Mouse (Mus musculus) embryonic facial prominence, embryonic 11.5 days (tissue): ENCODE results near the gene Klhl13. TPM values are rescaled to one million over a fixed set of nuclear protein-coding genes. Genes with fewer than 3 reads are reported as not detected.
A peak's percentile ranks its signal among the peaks of the same experiment; 100 is the strongest.

ENCODE experiments used
- ATAC-seq: fragments of 200-750 bp; cut with Nextera tagmentation; replicated peaks from 2 replicates; pipeline ENCODE4 v1.8.0; 2017; ENCODE audit warnings: low read depth; ENCODE audit not compliant: insufficient number of reproducible peaks, low FRiP score, low TSS enrichment
- DNase-seq: peaks from one replicate; pipeline ENCODE4 v3.0.0-alpha.2; 2015; ENCODE audit warnings: low spot score
- H3K27ac ChIP-seq: fragments of 300-500 bp; sonication (generic); replicated peaks from 2 replicates; pipeline ENCODE4 v1.5.1; 2014; ENCODE audit warnings: mild to moderate bottlenecking, low read depth, low read length, control low read depth
- H3K27me3 ChIP-seq: fragments of 300-500 bp; sonication (generic); 2 replicates; pipeline ENCODE4 v1.6.1; 2014; ENCODE audit warnings: mild to moderate bottlenecking, low read length, moderate library complexity, mixed read lengths; ENCODE audit not compliant: control insufficient read depth, insufficient read depth
- H3K36me3 ChIP-seq: fragments of 300-500 bp; sonication (generic); replicated peaks from 2 replicates; pipeline ENCODE4 v1.6.1; 2014; ENCODE audit warnings: low read depth, mild to moderate bottlenecking, low read length, moderate library complexity, mixed read lengths; ENCODE audit not compliant: control insufficient read depth, insufficient read depth
- H3K4me1 ChIP-seq: fragments of 300-500 bp; sonication (generic); 2 replicates; pipeline ENCODE4 v1.6.1; 2014; ENCODE audit warnings: low read length, mixed read lengths; ENCODE audit not compliant: control insufficient read depth, insufficient read depth
- H3K4me2 ChIP-seq: fragments of 300-500 bp; sonication (generic); 2 replicates; pipeline ENCODE4 v1.6.1; 2014; ENCODE audit warnings: low read depth, mild to moderate bottlenecking, control low read depth, low read length, moderate library complexity
- H3K4me3 ChIP-seq: fragments of 300-500 bp; sonication (generic); 2 replicates; pipeline ENCODE4 v1.5.1; 2014; ENCODE audit warnings: low read depth, low read length, control low read depth
- H3K9ac ChIP-seq: fragments of 300-500 bp; sonication (generic); replicated peaks from 2 replicates; pipeline ENCODE4 v1.6.1; 2014; ENCODE audit warnings: mild to moderate bottlenecking, control low read depth, low read length
- H3K9me3 ChIP-seq: fragments of 300-500 bp; sonication (generic); replicated peaks from 2 replicates; pipeline ENCODE4 v1.6.1; 2016; ENCODE audit warnings: mild to moderate bottlenecking, low read length, inconsistent platforms, mixed read lengths; ENCODE audit not compliant: control insufficient read depth
- WGBS: fragments of 180-500 bp; shearing (Covaris S2); extraction: QIAGEN DNeasy Blood & Tissue Kit; methylation state at CpG from one replicate; pipeline ENCODE4 v1.1.7; 2014; 5-methylcytosine and 5-hydroxymethylcytosine counted together
- polyA plus RNA-seq: library from polyadenylated mRNA; unstranded; fragments of >200 nt; fragmentation: Nextera tagmentation; extraction: Ambion mirVana; gene quantifications from 2 replicates; pipeline ENCODE4 v1.2.1, GENCODE M21; 2014

Gene Klhl13
- polyA plus RNA-seq, 1 experiment from 2014 or later = 83.4 TPM

DNA sequence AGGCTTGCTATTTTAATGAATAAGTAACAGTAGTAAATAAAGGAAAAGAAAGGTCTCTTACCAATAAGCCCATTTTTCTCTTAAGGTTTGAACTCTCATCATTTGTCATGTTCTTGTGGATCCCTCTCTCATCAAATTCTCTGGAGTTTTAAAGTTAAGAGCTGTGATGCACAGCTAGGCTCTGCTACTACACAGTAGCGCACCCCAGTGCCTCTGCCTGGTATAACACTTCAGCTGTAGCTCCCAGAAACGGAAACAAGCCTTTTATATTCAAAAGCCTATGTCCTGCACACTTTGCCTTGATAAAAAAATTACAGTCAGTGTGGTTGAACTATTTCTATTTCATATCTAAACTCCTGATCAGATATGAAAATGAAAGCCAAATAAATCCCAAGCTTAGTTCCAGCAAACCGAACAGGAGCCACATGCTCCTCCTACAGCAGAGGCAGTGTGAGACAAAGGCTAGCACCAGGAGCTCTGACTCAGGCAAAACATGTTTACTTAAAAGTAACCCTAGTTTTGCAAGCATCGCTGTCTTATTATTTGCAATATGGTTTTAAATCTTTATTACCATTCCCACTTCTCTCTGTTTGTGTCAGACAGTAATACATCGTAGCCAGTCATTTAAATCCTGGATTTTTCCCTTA lies 68.8 kb downstream of the Klhl13 start:
- H3K4me2 ChIP-seq = no peak overlapping the region
- WGBS = 29% methylated on average over 5 of the region's 5 CpGs
- no peaks in the 10 kb centered on the region for H3K36me3 ChIP-seq
- no peak overlapping the region for H3K4me3 ChIP-seq
- no peak overlapping the region for H3K9ac ChIP-seq
- no peak overlapping the region for H3K27ac ChIP-seq
- no peak for ATAC-seq
- H3K27me3 ChIP-seq = no peaks in the 10 kb centered on the region
- no peaks in the 10 kb centered on the region for H3K9me3 ChIP-seq
- peak; percentile 57 for DNase-seq
- no peaks in the 10 kb centered on the region for H3K4me1 ChIP-seq

GRCm38 (mm10) chrX:23285442-23285817 lies 79.5 kb downstream of the Klhl13 start:
- no peak overlapping the region for H3K4me3 ChIP-seq
- no peak overlapping the region for H3K27ac ChIP-seq
- WGBS = 23% methylated on average over 10 of the region's 10 CpGs
- DNase-seq (no peak), ATAC-seq (no peak)
- H3K9ac ChIP-seq = no peak overlapping the region
- no peaks in the 10 kb centered on the region for H3K36me3 ChIP-seq
- H3K4me1 ChIP-seq = no peaks in the 10 kb centered on the region
- no peak overlapping the region for H3K4me2 ChIP-seq
- no peaks in the 10 kb centered on the region for H3K27me3 ChIP-seq
- H3K9me3 ChIP-seq = no peaks in the 10 kb centered on the region

- 45% methylated on average over 11 of the region's 11 CpGs for WGBS
- Histone ChIP-seq H3K36me3 (no peaks in the 10 kb centered on the region), H3K9me3 (no peaks in the 10 kb centered on the region), H3K4me2 (no peak overlapping the region), H3K9ac (no peak overlapping the region), H3K4me1 (no peaks in the 10 kb centered on the region), H3K4me3 (no peak overlapping the region), H3K27me3 (no peaks in the 10 kb centered on the region), H3K27ac (no peak overlapping the region)
- ATAC-seq = no peak
- no peak for DNase-seq
These were observed 80.1 kb downstream of the Klhl13 start for GRCm38 (mm10) chrX:23284530-23285441.

DNA sequence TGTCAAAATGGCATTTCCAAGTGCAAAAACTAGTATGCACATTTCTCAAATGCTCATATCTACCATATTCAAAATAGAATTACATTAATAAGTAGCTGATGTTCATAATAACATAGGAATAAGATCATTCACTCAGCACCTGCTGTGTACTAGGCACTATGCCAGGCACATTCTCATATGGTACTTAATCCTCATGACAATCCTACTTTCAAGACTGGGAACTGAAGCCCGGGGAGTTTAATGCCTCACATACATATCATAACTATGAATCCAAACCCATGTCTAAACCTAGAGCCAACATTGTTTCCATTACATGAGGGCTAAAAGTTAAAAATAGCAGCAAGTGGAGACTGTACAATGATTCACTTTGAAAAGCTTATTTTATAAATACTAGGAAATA lies 97.3 kb downstream of the Klhl13 start:
- H3K9me3 ChIP-seq = no peaks in the 10 kb centered on the region
- H3K4me3 ChIP-seq = no peak overlapping the region
- H3K27me3 ChIP-seq = no peaks in the 10 kb centered on the region
- no peaks in the 10 kb centered on the region for H3K36me3 ChIP-seq
- ATAC-seq (no peak), DNase-seq (no peak)
- no peak overlapping the region for H3K4me2 ChIP-seq
- no peaks in the 10 kb centered on the region for H3K4me1 ChIP-seq
- H3K27ac ChIP-seq = no peak overlapping the region
- H3K9ac ChIP-seq = no peak overlapping the region
- whole genome bisulfite sequencing = 96% methylated on average over 1 of the region's 1 CpGs

GRCm38 (mm10) chrX:23248752-23249151 lies 116.1 kb downstream of the Klhl13 start:
- no peak overlapping the region for H3K4me3 ChIP-seq
- H3K9ac ChIP-seq = no peak overlapping the region
- ATAC-seq = no peak
- H3K36me3 ChIP-seq = no peaks in the 10 kb centered on the region
- DNase-seq = no peak
- no peaks in the 10 kb centered on the region for H3K9me3 ChIP-seq
- H3K4me1 ChIP-seq = no peaks in the 10 kb centered on the region
- H3K4me2 ChIP-seq = no peak overlapping the region
- H3K27ac ChIP-seq = no peak overlapping the region
- no peaks in the 10 kb centered on the region for H3K27me3 ChIP-seq
